Mouse (Mus musculus) megakaryocyte, embryonic 14.5 days (primary cell): ENCODE data around the gene Hikeshi.

Experiments used
- FLI1 ChIP-seq: IDR thresholded peaks from 2 replicates; pipeline ENCODE4 v1.6.1; 2012; ENCODE audit warnings: low read length, inconsistent platforms, mixed read lengths
- GATA1 ChIP-seq: IDR thresholded peaks from 3 replicates; pipeline ENCODE4 v1.6.1; 2012; ENCODE audit warnings: mixed read lengths, low read length, inconsistent platforms, borderline replicate concordance

- TF ChIP-seq GATA1 (no peak), FLI1 (no peak)
Observed at GRCm38 (mm10) chr7:89908899-89909621, 31.9 kb downstream of the Hikeshi start.
